Mouse (Mus musculus) limb, embryonic 13.5 days (tissue): ENCODE measurements at regions not wholly inside any gene's neighbourhood (a gene's known extent, or its start where the extent isn't known, plus 50 kb on each side); places are given as distances from the start of the nearest gene placed in this dataset.

Experiments
- ATAC-seq: fragments of 200-750 bp; cut with Nextera tagmentation; 2 replicates; pipeline ENCODE4 v1.8.0; 2017; ENCODE audit warnings: low read depth, moderate number of reproducible peaks, moderate TSS enrichment; ENCODE audit not compliant: low FRiP score
- H3K27ac ChIP-seq: fragments of 300-500 bp; sonication (generic); 2 replicates; pipeline ENCODE4 v1.5.1; 2015; ENCODE audit warnings: inconsistent platforms, mild to moderate bottlenecking, moderate library complexity
- H3K27me3 ChIP-seq: fragments of 300-500 bp; sonication (generic); 2 replicates; pipeline ENCODE4 v1.6.1; 2015; ENCODE audit warnings: mild to moderate bottlenecking, inconsistent platforms
- H3K36me3 ChIP-seq: fragments of 300-500 bp; sonication (generic); 2 replicates; pipeline ENCODE4 v1.6.1; 2015; ENCODE audit warnings: inconsistent platforms, mild to moderate bottlenecking, moderate library complexity
- H3K4me1 ChIP-seq: fragments of 300-500 bp; sonication (generic); 2 replicates; pipeline ENCODE4 v1.6.1; 2015; ENCODE audit warnings: inconsistent platforms
- H3K4me2 ChIP-seq: fragments of 300-500 bp; sonication (generic); replicated peaks from 2 replicates; pipeline ENCODE4 v1.6.1; 2015; ENCODE audit warnings: inconsistent platforms, mild to moderate bottlenecking, moderate library complexity
- H3K4me3 ChIP-seq: fragments of 300-500 bp; sonication (generic); 2 replicates; pipeline ENCODE4 v1.5.1; 2015; ENCODE audit warnings: moderate library complexity, mild to moderate bottlenecking, inconsistent platforms
- H3K9ac ChIP-seq: fragments of 300-500 bp; sonication (generic); 2 replicates; pipeline ENCODE4 v1.6.1; 2015; ENCODE audit warnings: mild to moderate bottlenecking, inconsistent platforms
- H3K9me3 ChIP-seq: fragments of 300-500 bp; sonication (generic); 2 replicates; pipeline ENCODE4 v1.6.1; 2016; ENCODE audit warnings: inconsistent platforms
- WGBS: fragments of 180-500 bp; shearing (Covaris S2); methylation state at CpG from one replicate; pipeline ENCODE4 v1.1.7; 2015; 5-methylcytosine and 5-hydroxymethylcytosine counted together

DNA sequence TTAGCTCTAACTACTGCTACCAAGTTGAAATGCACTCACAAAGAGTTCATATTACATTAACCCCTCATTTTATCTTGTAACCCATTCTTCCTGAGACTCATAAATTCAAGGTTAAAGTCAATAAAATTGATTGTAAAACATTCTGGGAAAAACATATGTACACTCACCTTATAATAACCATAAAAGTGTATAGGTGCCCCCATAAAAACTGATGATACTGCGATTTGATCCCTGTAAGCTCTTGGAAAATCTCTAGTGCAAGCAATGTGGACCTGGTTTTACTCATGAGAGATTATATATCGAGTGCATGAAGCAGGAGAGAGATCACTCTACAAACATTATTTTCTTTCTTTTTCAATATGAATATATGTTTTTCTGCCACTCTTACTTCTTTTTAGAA lies 429.8 kb downstream of the Kctd12 start:
- Histone ChIP-seq H3K4me1 (no peaks in the 10 kb centered on the region), H3K4me2 (no peak overlapping the region), H3K9me3 (no peaks in the 10 kb centered on the region), H3K27me3 (no peaks in the 10 kb centered on the region), H3K4me3 (no peak overlapping the region), H3K36me3 (no peaks in the 10 kb centered on the region), H3K9ac (no peak overlapping the region), H3K27ac (no peak overlapping the region)
- WGBS = 35% methylated on average over 2 of the region's 2 CpGs
- no peak for ATAC-seq

DNA sequence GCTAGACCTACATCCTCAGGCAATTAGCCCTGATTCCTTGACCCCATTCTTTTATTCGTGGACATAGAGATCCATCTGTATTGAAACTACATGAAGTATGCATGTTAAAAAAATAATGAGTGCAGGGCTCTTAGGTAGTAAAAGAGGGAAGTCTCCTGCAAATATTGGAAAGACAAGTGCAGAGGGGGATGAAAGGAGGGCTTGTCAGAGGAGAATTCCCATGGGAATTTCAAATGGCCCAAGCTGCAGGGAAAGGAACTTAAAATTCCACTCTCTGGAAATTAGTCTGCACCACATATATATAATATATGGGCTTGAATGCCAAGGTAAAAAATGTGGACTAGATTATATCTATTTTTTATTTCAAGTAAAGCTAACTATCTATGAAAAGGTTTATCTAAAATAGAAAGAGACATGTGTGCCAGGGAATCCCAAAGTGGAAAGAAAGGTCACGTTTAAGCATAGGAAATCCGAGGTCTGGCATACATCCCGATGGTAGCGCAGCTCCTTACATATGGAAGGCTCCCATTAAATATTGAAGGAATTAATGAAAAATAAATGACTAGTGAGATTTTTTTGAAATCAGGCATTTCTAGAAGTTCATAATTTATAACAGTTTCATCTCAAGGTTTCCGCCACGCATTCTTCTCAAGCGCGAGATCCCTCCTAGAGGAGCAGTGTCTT lies 457.4 kb downstream of the Kctd12 start:
- Histone ChIP-seq H3K36me3 (no peaks in the 10 kb centered on the region), H3K4me2 (no peak overlapping the region), H3K27ac (no peak overlapping the region), H3K4me1 (no peaks in the 10 kb centered on the region), H3K9me3 (no peaks in the 10 kb centered on the region), H3K27me3 (no peaks in the 10 kb centered on the region), H3K9ac (no peak overlapping the region), H3K4me3 (no peak overlapping the region)
- 88% methylated on average over 9 of the region's 9 CpGs for WGBS
- ATAC-seq = no peak

DNA sequence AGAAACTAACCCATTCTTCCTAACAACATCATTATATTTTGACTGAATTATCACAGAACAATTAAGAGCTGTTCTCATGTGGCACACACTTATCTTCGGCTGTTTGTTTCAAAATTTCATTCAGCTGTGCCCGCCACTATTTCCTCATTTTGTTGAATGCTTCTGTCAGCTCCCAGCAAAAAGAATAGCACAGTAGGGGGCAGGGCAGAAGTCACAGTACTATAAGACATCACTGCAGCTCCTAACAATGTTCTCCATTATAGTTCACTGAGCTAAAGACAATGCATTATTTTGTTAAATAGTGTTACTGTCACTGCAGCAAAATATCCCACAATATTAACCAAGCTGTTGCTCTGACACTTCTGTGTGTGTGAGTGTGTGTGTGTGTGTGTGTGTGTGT lies 465.7 kb downstream of the Kctd12 start:
- 49% methylated on average over 2 of the region's 2 CpGs for WGBS
- no peak for ATAC-seq

DNA sequence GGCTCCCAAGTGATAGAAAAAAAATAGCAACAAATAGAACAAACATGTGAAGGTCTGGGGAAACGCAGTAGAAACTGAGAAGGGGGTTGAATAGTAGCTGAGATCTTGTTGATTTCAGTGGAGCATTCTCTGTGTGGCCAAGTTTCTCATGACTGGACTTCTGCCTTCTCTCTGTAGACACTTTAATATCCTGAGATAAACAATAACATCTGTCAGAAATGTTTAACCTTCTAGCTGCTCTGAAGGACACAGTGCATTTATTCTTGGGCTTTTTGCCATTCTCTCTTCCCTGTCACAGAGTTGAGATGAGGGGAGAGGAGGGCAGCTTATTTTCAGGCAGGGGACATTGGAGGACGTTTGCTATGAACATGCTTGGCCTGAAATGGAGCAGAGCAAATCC lies 467.9 kb downstream of the Kctd12 start:
- no peak overlapping the region for H3K4me2 ChIP-seq
- no peaks in the 10 kb centered on the region for H3K4me1 ChIP-seq
- H3K9me3 ChIP-seq = no peaks in the 10 kb centered on the region
- no peak overlapping the region for H3K9ac ChIP-seq
- 53% methylated on average over 2 of the region's 2 CpGs for WGBS
- H3K27me3 ChIP-seq = no peaks in the 10 kb centered on the region
- H3K4me3 ChIP-seq = no peak overlapping the region
- no peak overlapping the region for H3K27ac ChIP-seq
- no peak for ATAC-seq
- H3K36me3 ChIP-seq = no peaks in the 10 kb centered on the region

More for the DNA sequence above, 465.7 kb downstream of the Kctd12 start:
- Histone ChIP-seq H3K4me3 (no peak overlapping the region), H3K36me3 (no peaks in the 10 kb centered on the region), H3K27ac (no peak overlapping the region), H3K4me1 (no peaks in the 10 kb centered on the region), H3K9me3 (no peaks in the 10 kb centered on the region), H3K27me3 (no peaks in the 10 kb centered on the region), H3K9ac (no peak overlapping the region), H3K4me2 (no peak overlapping the region)

DNA sequence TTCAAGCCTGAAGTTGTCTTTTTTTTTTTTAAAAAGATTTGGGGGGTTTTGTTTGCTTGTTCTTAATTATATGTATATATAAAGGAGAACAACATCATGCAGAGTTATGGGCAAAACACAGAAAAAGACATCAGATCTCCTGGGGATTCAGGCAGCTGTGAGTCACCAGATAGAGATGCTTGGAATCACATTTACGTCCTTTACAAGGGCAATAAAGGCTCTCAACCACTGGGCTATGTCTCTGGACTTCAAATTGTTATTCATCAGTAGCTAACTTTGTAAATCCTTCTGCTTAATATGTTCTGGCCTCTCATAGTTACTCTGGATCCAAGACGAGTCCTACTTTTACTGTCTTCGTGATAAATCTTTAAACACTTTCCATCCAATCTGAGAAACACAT lies 469.8 kb downstream of the Kctd12 start:
- 21% methylated on average over 3 of the region's 3 CpGs for WGBS
- Histone ChIP-seq H3K4me1 (no peaks in the 10 kb centered on the region), H3K36me3 (no peaks in the 10 kb centered on the region), H3K9me3 (no peaks in the 10 kb centered on the region), H3K27me3 (no peaks in the 10 kb centered on the region), H3K4me2 (no peak overlapping the region), H3K9ac (no peak overlapping the region), H3K4me3 (no peak overlapping the region), H3K27ac (no peak overlapping the region)
- ATAC-seq = 0 out of 2 replicates have a peak, but pooled peaks have one; percentile 37

DNA sequence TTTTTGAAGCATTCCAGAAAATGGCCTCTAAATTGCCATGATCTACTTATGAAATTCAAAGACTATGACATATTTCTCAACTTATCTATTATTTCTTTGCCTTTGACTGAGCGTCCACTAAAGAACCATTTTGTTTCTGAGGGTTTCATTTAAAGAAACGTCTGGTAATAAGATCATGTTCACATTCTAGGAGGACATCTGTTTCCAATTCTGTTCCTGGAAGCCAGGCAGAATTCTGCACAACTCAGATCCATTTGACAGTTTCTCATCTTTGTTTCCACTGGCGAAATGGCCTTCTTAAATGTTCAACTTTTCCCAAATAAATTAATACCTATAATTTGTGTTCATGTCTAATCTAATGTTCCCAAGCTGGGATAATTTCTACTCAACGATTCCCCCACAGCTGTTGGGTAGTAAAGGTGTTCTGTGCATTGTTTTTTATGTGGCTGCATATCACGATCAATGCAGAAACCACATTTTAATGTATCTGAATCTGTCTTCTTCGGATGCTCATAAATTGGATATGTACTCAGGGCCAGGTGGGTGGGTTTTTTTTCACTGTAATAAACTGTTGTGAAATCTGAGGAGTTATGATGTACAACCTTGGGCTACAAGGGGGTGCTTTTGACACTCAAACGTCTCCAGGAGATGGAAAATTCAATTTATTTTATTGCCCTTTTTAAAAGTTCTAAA lies 470.6 kb downstream of the Kctd12 start:
- ATAC-seq = peak; percentile 83
- WGBS = 12% methylated on average over 7 of the region's 7 CpGs
- Histone ChIP-seq H3K27me3 (no peaks in the 10 kb centered on the region), H3K4me3 (no peak overlapping the region), H3K36me3 (no peaks in the 10 kb centered on the region), H3K4me2 (no peak overlapping the region), H3K9ac (no peak overlapping the region), H3K9me3 (no peaks in the 10 kb centered on the region), H3K4me1 (no peaks in the 10 kb centered on the region), H3K27ac (no peak overlapping the region)

DNA sequence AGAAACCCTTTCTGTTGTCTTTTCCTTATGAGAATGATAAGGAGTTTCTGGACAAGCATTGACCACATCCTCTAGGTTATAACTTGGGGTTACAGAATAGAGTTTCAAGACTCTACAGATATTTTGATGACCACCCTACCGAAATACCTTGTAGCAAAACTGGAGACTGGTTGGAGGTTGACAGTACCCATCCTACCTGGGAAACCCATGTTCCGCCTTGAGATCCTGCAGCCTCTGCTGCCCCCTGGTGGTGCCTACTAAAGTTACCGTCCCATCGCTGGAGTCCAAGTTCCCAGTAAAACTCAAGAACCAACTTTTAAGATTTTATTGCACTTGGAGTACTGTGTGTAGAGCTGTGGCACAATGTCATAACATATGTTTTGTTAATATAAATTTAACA lies 472.1 kb downstream of the Kctd12 start:
- 31% methylated on average over 4 of the region's 4 CpGs for WGBS
- ATAC-seq = no peak

DNA sequence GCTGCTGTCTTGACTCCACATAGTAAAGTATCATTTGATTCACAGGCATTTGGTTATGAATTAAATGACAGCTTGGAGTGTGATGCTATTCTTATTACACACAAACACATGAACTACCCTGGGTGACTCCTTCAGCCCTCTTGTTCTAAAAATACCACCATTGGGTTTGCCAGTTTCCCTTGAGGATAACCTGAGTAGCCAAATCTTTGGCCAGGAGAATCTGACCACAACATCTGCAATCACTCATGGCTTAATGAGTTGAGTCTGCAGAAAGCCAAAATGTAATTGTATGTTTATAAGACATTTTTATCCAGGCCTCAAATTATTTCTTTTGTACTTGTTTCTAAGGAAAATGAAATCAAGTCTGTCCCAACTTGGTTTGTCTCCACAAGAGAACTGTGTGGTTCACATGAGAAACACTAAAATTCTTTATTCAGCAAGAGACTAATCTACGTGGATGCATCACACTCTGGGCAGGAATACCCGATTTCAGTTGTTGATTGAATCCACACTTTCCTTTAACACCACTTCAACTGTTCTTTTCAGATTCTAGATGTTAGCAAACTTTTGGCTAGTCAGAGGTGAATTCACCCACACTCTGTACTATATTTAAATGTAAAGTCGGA lies 476.6 kb downstream of the Kctd12 start:
- WGBS = 47% methylated on average over 3 of the region's 3 CpGs
- H3K27ac ChIP-seq = no peak overlapping the region

More for the DNA sequence above, 472.1 kb downstream of the Kctd12 start:
- Histone ChIP-seq H3K9me3 (no peaks in the 10 kb centered on the region), H3K4me2 (no peak overlapping the region), H3K36me3 (no peaks in the 10 kb centered on the region), H3K4me1 (0 out of 2 replicates have a peak, but pooled peaks cover 4% of the 10 kb centered on the region), H3K27ac (no peak overlapping the region), H3K4me3 (no peak overlapping the region), H3K9ac (no peak overlapping the region), H3K27me3 (no peaks in the 10 kb centered on the region)

DNA sequence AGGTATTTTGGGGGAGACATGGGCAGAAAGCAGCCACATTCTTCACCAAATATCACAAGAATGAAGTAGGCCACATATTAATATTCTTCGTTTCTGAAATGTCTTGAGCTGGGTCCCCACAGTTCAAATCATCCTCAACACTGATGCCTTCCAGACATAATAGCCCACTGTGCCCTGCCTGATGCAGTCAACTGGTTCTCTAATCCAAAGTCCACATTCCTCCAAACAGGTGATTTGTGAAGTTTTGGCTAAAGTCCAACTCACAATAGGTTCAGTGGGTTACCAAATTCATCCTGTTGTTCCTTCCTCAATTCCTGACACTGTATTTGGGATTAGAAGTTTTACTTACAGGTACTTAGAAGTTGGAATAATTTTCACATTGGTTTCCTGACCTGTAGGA lies 485.3 kb downstream of the Kctd12 start:
- Histone ChIP-seq H3K9ac (no peak overlapping the region), H3K4me1 (no peaks in the 10 kb centered on the region), H3K27me3 (no peaks in the 10 kb centered on the region), H3K4me3 (no peak overlapping the region), H3K36me3 (no peaks in the 10 kb centered on the region), H3K9me3 (no peaks in the 10 kb centered on the region), H3K27ac (no peak overlapping the region), H3K4me2 (no peak overlapping the region)
- WGBS = 90% methylated on average over 1 of the region's 1 CpGs
- ATAC-seq = no peak

More for the DNA sequence above, 476.6 kb downstream of the Kctd12 start:
- ATAC-seq = no peak
- Histone ChIP-seq H3K9ac (no peak overlapping the region), H3K4me3 (no peak overlapping the region), H3K9me3 (no peaks in the 10 kb centered on the region), H3K36me3 (no peaks in the 10 kb centered on the region), H3K27me3 (no peaks in the 10 kb centered on the region), H3K4me2 (no peak overlapping the region), H3K4me1 (0 out of 2 replicates have a peak, but pooled peaks cover 4% of the 10 kb centered on the region)

DNA sequence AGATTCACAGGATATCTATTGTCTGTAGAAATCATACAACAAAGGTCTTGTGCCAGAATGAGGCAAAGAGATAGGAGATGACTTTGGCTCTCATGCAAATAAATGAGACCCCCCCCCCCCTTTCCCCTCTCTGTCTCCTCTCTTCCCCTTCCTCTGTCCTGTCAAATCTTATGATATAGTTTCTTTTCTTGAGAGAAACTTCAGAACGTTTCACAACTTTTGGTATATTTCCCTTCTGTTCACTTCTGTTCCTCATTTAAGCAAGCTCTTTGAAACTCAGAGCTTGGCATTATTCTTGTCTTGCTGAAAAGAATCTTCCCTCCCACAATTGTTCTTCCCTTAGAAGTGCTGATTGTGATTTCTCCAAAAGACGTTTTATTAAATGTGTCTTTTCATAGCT lies 490.1 kb downstream of the Kctd12 start:
- no peak overlapping the region for H3K9ac ChIP-seq
- H3K4me1 ChIP-seq = no peaks in the 10 kb centered on the region
- H3K27ac ChIP-seq = no peak overlapping the region
- H3K9me3 ChIP-seq = no peaks in the 10 kb centered on the region
- H3K27me3 ChIP-seq = no peaks in the 10 kb centered on the region
- no peak for ATAC-seq
- H3K4me2 ChIP-seq = no peak overlapping the region
- no peak overlapping the region for H3K4me3 ChIP-seq
- WGBS = 60% methylated on average over 2 of the region's 2 CpGs
- no peaks in the 10 kb centered on the region for H3K36me3 ChIP-seq

DNA sequence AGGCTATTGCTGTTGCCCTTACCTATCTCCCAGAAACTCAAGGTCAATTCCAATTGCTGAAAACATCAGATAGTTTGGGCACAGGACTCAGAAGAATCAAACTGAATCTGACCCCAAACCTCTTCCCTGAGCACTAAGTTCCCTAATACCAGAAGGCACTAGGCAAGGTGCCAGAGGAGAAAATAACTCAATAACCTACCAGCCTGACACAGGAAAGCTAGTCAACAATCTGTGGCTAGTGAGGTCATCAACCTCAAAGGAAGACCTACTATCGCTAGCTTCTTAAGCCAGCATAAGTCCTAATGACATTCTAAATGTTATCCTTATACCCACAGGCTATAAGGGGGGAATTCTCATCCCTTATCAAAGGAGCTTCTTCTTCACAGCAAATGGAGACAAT lies 491.2 kb downstream of the Kctd12 start:
- Histone ChIP-seq H3K36me3 (no peaks in the 10 kb centered on the region), H3K27ac (no peak overlapping the region), H3K9ac (no peak overlapping the region), H3K4me1 (no peaks in the 10 kb centered on the region), H3K4me2 (no peak overlapping the region), H3K27me3 (no peaks in the 10 kb centered on the region), H3K9me3 (no peaks in the 10 kb centered on the region), H3K4me3 (no peak overlapping the region)
- no peak for ATAC-seq
- WGBS = 100% methylated on average over 1 of the region's 1 CpGs

DNA sequence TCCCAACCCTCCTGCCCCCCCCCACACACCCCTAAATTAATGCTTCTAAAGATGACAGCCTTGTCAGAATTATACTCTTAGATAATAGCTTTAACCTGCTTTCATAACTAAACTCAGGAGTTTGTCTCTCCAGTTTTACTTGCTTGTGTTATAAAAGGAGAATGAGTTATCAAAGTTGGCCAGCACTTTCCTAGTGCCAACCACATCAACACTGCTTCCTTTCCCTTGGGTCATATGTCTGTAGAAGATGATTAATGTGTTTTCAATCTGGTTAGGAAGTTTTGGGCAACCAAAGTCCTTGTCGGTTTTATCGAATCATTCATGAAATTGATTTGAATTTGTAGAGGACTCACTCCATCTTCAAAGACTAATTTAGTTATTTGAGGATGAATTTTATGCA lies 505.3 kb downstream of the Kctd12 start:
- ATAC-seq = no peak
- no peaks in the 10 kb centered on the region for H3K27me3 ChIP-seq
- H3K27ac ChIP-seq = no peak overlapping the region
- H3K9me3 ChIP-seq = no peaks in the 10 kb centered on the region
- no peak overlapping the region for H3K4me2 ChIP-seq
- no peak overlapping the region for H3K4me3 ChIP-seq
- 96% methylated on average over 2 of the region's 2 CpGs for WGBS
- no peaks in the 10 kb centered on the region for H3K4me1 ChIP-seq
- no peaks in the 10 kb centered on the region for H3K36me3 ChIP-seq
- no peak overlapping the region for H3K9ac ChIP-seq
